Mouse (Mus musculus) liver, postnatal 0 days (tissue): Measurements from ENCODE around the gene Arrb2. TPM values are rescaled to one million over a fixed set of nuclear protein-coding genes. Genes with fewer than 3 reads are reported as not detected.

Experiments used
- ATAC-seq: fragments of 200-750 bp; cut with Nextera tagmentation; 2 replicates; pipeline ENCODE4 v1.8.0; 2017; ENCODE audit warnings: mild to moderate bottlenecking, moderate library complexity
- DNase-seq: peaks from one replicate; pipeline ENCODE4 v3.0.0-alpha.2; 2016
- H3K27ac ChIP-seq: fragments of 300-500 bp; sonication (generic); 2 replicates; pipeline ENCODE4 v1.5.1; 2014; ENCODE audit warnings: antibody characterized with exemption, moderate library complexity, mild to moderate bottlenecking, low read depth
- H3K27me3 ChIP-seq: fragments of 300-500 bp; sonication (generic); 2 replicates; pipeline ENCODE4 v1.6.1; 2014; ENCODE audit warnings: low read length, control low read depth, mixed read lengths; ENCODE audit not compliant: insufficient read depth
- H3K36me3 ChIP-seq: fragments of 300-500 bp; sonication (generic); replicated peaks from 2 replicates; pipeline ENCODE4 v1.6.1; 2014; ENCODE audit warnings: mild to moderate bottlenecking, control low read depth, low read length, moderate library complexity, mixed read lengths; ENCODE audit not compliant: insufficient read depth
- H3K4me1 ChIP-seq: fragments of 300-500 bp; sonication (generic); 2 replicates; pipeline ENCODE4 v1.6.1; 2014; ENCODE audit warnings: antibody characterized with exemption, mild to moderate bottlenecking, control low read depth; ENCODE audit not compliant: insufficient read depth
- H3K4me2 ChIP-seq: fragments of 300-500 bp; sonication (generic); 2 replicates; pipeline ENCODE4 v1.6.1; 2014; ENCODE audit warnings: low read depth, mild to moderate bottlenecking, low read length, moderate library complexity, mixed read lengths
- H3K4me3 ChIP-seq: fragments of 300-500 bp; sonication (generic); 2 replicates; pipeline ENCODE4 v1.5.1; 2014; ENCODE audit warnings: low read depth, low read length
- H3K9ac ChIP-seq: fragments of 300-500 bp; sonication (generic); replicated peaks from 2 replicates; pipeline ENCODE4 v1.6.1; 2014; ENCODE audit warnings: mild to moderate bottlenecking, moderate library complexity
- H3K9me3 ChIP-seq: fragments of 300-500 bp; sonication (generic); 2 replicates; pipeline ENCODE4 v1.6.1; 2016; ENCODE audit warnings: mild to moderate bottlenecking, control low read depth, low read length, mixed read lengths
- CTCF ChIP-seq: sonication (generic); IDR thresholded peaks from 2 replicates; pipeline ENCODE4 v1.5.1; 2016; ENCODE audit warnings: antibody characterized with exemption, low read depth
- EP300 ChIP-seq: IDR thresholded peaks from 2 replicates; pipeline ENCODE4 v1.6.1; 2016; ENCODE audit warnings: antibody characterized with exemption, low read depth, mild to moderate bottlenecking
- WGBS: fragments of 180-500 bp; shearing (Covaris S2); extraction: QIAGEN DNeasy Blood & Tissue Kit; methylation state at CpG from one replicate; pipeline ENCODE4 v1.1.7; 2014; ENCODE audit not compliant: insufficient replicate concordance; 5-methylcytosine and 5-hydroxymethylcytosine counted together
- microRNA-seq: library from miRNA; unstranded; fragments of <30 nt; microRNA quantifications from one replicate; pipeline ENCODE4, GENCODE M21; 2016
- polyA plus RNA-seq: library from polyadenylated mRNA; unstranded; fragments of >200 nt; fragmentation: Nextera tagmentation; extraction: Ambion mirVana; gene quantifications from 2 replicates; pipeline ENCODE4 v1.2.1, GENCODE M21; 2015

Gene Arrb2
- polyA plus RNA-seq, 1 experiment from 2014 or later: 21.8 TPM

- Histone ChIP-seq H3K9me3 (no peaks in the 10 kb centered on the region), H3K36me3 (no peaks in the 10 kb centered on the region), H3K9ac (no peak overlapping the region), H3K27me3 (no peaks in the 10 kb centered on the region), H3K27ac (no peak overlapping the region), H3K4me2 (no peak overlapping the region), H3K4me3 (no peak overlapping the region), H3K4me1 (no peaks in the 10 kb centered on the region)
- 65% methylated on average over 12 of the region's 12 CpGs for WGBS
- TF ChIP-seq CTCF (no peak), EP300 (no peak)
- DNase-seq (no peak), ATAC-seq (no peak)
Measured at GRCm38 (mm10) chr11:70474872-70475534, 42.6 kb downstream of the Arrb2 start.

DNA sequence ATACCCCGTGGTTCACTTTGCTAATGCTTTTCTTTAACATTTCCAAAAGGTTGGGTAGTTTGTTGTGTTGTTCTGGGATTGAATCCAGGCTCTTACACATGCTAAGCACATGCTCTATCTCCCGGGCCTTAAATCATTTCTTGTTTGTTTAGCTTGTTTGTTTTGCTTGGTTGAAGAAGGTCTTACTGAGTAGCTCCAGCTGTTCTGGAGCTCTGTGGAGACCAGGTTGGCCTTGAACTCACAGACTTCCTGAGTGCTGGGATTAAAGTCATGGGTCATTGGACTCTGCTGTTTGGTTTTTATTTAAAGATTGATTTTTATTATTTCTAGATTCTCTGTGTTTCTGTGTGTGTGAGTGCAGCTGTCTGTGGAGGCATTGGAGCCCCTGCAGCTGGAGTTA lies 53.1 kb downstream of the Arrb2 start:
- H3K4me2 ChIP-seq: no peak overlapping the region
- no peak overlapping the region for H3K9ac ChIP-seq
- H3K4me3 ChIP-seq: no peak overlapping the region
- WGBS: 48% methylated on average over 2 of the region's 2 CpGs
- TF ChIP-seq EP300 (no peak), CTCF (no peak)
- H3K27me3 ChIP-seq: no peaks in the 10 kb centered on the region
- DNase-seq (no peak), ATAC-seq (no peak)
- no peak overlapping the region for H3K27ac ChIP-seq
- H3K36me3 ChIP-seq: no peaks in the 10 kb centered on the region
- no peaks in the 10 kb centered on the region for H3K4me1 ChIP-seq
- H3K9me3 ChIP-seq: no peaks in the 10 kb centered on the region

GRCm38 (mm10) chr11:70487816-70488215 lies 55.4 kb downstream of the Arrb2 start:
- H3K27me3 ChIP-seq: no peaks in the 10 kb centered on the region
- no peak for DNase-seq
- 42% methylated on average over 4 of the region's 4 CpGs for WGBS
- H3K4me3 ChIP-seq: no peak overlapping the region
- H3K4me2 ChIP-seq: no peak overlapping the region
- no peaks in the 10 kb centered on the region for H3K9me3 ChIP-seq
- H3K36me3 ChIP-seq: no peaks in the 10 kb centered on the region
- H3K4me1 ChIP-seq: no peaks in the 10 kb centered on the region
- H3K9ac ChIP-seq: no peak overlapping the region
- no peak for TF ChIP-seq CTCF
- no peak for TF ChIP-seq EP300
- no peak for ATAC-seq
- no peak overlapping the region for H3K27ac ChIP-seq

DNA sequence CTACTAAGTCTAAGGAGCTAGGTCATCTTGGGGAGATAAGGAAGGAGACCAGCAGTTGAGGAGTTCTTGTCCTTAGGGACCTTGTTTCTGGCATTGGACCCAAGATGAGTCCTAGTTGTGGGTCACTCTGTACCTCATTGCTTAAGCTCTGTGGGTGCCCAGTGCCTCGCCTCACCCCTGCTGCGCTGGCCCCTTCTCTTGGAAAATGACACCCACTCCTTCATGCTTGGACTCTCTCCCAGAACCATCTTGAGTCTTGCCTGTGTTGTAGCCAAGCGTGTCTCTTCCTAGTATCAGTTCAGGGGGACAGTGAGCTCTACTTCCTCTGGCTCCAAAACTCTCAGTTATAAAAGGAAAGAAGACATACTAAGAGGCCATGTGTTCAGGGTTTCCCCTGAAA lies 56.7 kb downstream of the Arrb2 start:
- 72% methylated on average over 3 of the region's 3 CpGs for WGBS
- H3K4me1 ChIP-seq: no peaks in the 10 kb centered on the region
- no peak for TF ChIP-seq CTCF
- no peak for TF ChIP-seq EP300
- no peak overlapping the region for H3K4me3 ChIP-seq
- no peak overlapping the region for H3K4me2 ChIP-seq
- no peak overlapping the region for H3K9ac ChIP-seq
- no peaks in the 10 kb centered on the region for H3K27me3 ChIP-seq
- H3K36me3 ChIP-seq: no peaks in the 10 kb centered on the region
- DNase-seq (no peak), ATAC-seq (no peak)
- H3K27ac ChIP-seq: peak overlapping the region; percentile 67; the same call in 1 of the 2 replicates
- H3K9me3 ChIP-seq: no peaks in the 10 kb centered on the region

GRCm38 (mm10) chr11:70489684-70490083 lies 57.2 kb downstream of the Arrb2 start:
- no peak for TF ChIP-seq EP300
- TF ChIP-seq CTCF: no peak
- Histone ChIP-seq H3K4me3 (no peak overlapping the region), H3K27ac (no peak overlapping the region), H3K9ac (no peak overlapping the region), H3K4me2 (no peak overlapping the region), H3K9me3 (no peaks in the 10 kb centered on the region), H3K27me3 (no peaks in the 10 kb centered on the region), H3K4me1 (no peaks in the 10 kb centered on the region), H3K36me3 (no peaks in the 10 kb centered on the region)
- DNase-seq: no peak
- 25% methylated on average over 6 of the region's 6 CpGs for WGBS
- peak; percentile 51; the same call in 1 of the 2 replicates for ATAC-seq

Small RNA genes lying within 50 kb of the gene (microRNA-seq; reads per million reads assigned to microRNA genes)
- 1.2 reads per million for gene Mir7115

Other genes with a start within 250 kb of the Arrb2 start
- 1.4 and 1.8 TPM in 2 replicates for gene Slc16a11, start 219.9 kb upstream of the Arrb2 start, polyA plus RNA-seq
- gene Slc16a13, start 211.6 kb upstream of the Arrb2 start, polyA plus RNA-seq: 1.3 and 1.9 TPM in 2 replicates
- gene Bcl6b, start 202.8 kb upstream of the Arrb2 start, polyA plus RNA-seq: 1.4 and 1.8 TPM in 2 replicates
- 48.9 and 55.2 TPM in 2 replicates for gene 0610010K14Rik, start 194.7 kb upstream of the Arrb2 start, polyA plus RNA-seq
- 5.4 and 5.8 TPM in 2 replicates for gene Gm21988, start 192.8 kb upstream of the Arrb2 start, polyA plus RNA-seq
- 241 TPM in 2 replicates for gene Rnasek, start 192.8 kb upstream of the Arrb2 start, polyA plus RNA-seq
- gene Alox12, start 177.3 kb upstream of the Arrb2 start, polyA plus RNA-seq: 17.8 and 20.0 TPM in 2 replicates
- gene Alox12e, start 110.0 kb upstream of the Arrb2 start, polyA plus RNA-seq: 0.08 TPM in 1 of 2 replicates, not detected in the other
- gene Alox15, start 80.6 kb upstream of the Arrb2 start, polyA plus RNA-seq: 0.49 and 0.56 TPM in 2 replicates
- 6.1 and 6.4 TPM in 2 replicates for gene Pelp1, start 22.6 kb upstream of the Arrb2 start, polyA plus RNA-seq
- 14.3 and 15.1 TPM in 2 replicates for gene Med11, start 19.3 kb downstream of the Arrb2 start, polyA plus RNA-seq
- gene Zmynd15, start 26.8 kb downstream of the Arrb2 start, polyA plus RNA-seq: 0.59 and 0.70 TPM in 2 replicates
- gene Cxcl16, start 27.3 kb downstream of the Arrb2 start, polyA plus RNA-seq: 9.2 and 9.4 TPM in 2 replicates
- gene Tm4sf5, start 72.6 kb downstream of the Arrb2 start, polyA plus RNA-seq: 1.7 and 2.8 TPM in 2 replicates
- gene Vmo1, start 82.0 kb downstream of the Arrb2 start, polyA plus RNA-seq: 1.0 and 1.4 TPM in 2 replicates
- 28.0 and 30.8 TPM in 2 replicates for gene Gltpd2, start 86.6 kb downstream of the Arrb2 start, polyA plus RNA-seq
- gene Psmb6, start 92.7 kb downstream of the Arrb2 start, polyA plus RNA-seq: 317 and 325 TPM in 2 replicates
- not detected in 2 replicates for gene Gm40193, start 100.3 kb downstream of the Arrb2 start, polyA plus RNA-seq
- gene Pld2, start 107.4 kb downstream of the Arrb2 start, polyA plus RNA-seq: 1.6 and 1.8 TPM in 2 replicates
- 3.7 and 3.9 TPM in 2 replicates for gene Mink1, start 130.2 kb downstream of the Arrb2 start, polyA plus RNA-seq
- gene 4930544D05Rik, start 183.2 kb downstream of the Arrb2 start, polyA plus RNA-seq: not detected in 2 replicates
- gene Chrne, start 186.6 kb downstream of the Arrb2 start, polyA plus RNA-seq: 0.19 TPM in 1 of 2 replicates, not detected in the other
- gene Gp1ba, start 206.5 kb downstream of the Arrb2 start, polyA plus RNA-seq: 3.5 and 4.1 TPM in 2 replicates
- gene Rnf167, start 214.6 kb downstream of the Arrb2 start, polyA plus RNA-seq: 54.8 and 55.3 TPM in 2 replicates
- 140 and 143 TPM in 2 replicates for gene Slc25a11, start 214.8 kb downstream of the Arrb2 start, polyA plus RNA-seq
- gene Pfn1, start 222.0 kb downstream of the Arrb2 start, polyA plus RNA-seq: 918 and 940 TPM in 2 replicates
- gene Eno3, start 224.6 kb downstream of the Arrb2 start, polyA plus RNA-seq: 4.0 and 21.3 TPM in 2 replicates
- 36.6 and 42.1 TPM in 2 replicates for gene Spag7, start 236.8 kb downstream of the Arrb2 start, polyA plus RNA-seq